Mouse (Mus musculus) hindbrain, postnatal 0 days (tissue): ENCODE results near the gene Emc10. TPM values are rescaled to one million over a fixed set of nuclear protein-coding genes. Genes with fewer than 3 reads are reported as not detected.

Experiments
- ATAC-seq: fragments of 200-750 bp; cut with Nextera tagmentation; 2 replicates; pipeline ENCODE4 v1.8.0; 2017; ENCODE audit warnings: mild to moderate bottlenecking, moderate TSS enrichment, moderate library complexity
- DNase-seq: peaks from one replicate; pipeline ENCODE4 v3.0.0-alpha.2; 2015; ENCODE audit warnings: low spot score
- H3K27ac ChIP-seq: fragments of 300-500 bp; sonication (generic); 2 replicates; pipeline ENCODE4 v1.5.1; 2014; ENCODE audit warnings: mild to moderate bottlenecking
- H3K27me3 ChIP-seq: fragments of 300-500 bp; sonication (generic); 2 replicates; pipeline ENCODE4 v1.6.1; 2014; ENCODE audit warnings: low read length, mixed read lengths; ENCODE audit not compliant: insufficient read depth
- H3K36me3 ChIP-seq: fragments of 300-500 bp; sonication (generic); 2 replicates; pipeline ENCODE4 v1.6.1; 2014; ENCODE audit warnings: low read length, mixed read lengths; ENCODE audit not compliant: insufficient read depth
- H3K4me1 ChIP-seq: fragments of 300-500 bp; sonication (generic); 2 replicates; pipeline ENCODE4 v1.6.1; 2014; ENCODE audit warnings: antibody characterized with exemption, low read length, mixed read lengths; ENCODE audit not compliant: insufficient read depth
- H3K4me2 ChIP-seq: fragments of 300-500 bp; sonication (generic); 2 replicates; pipeline ENCODE4 v1.6.1; 2014; ENCODE audit warnings: low read depth, mild to moderate bottlenecking, low read length, moderate library complexity, mixed read lengths
- H3K4me3 ChIP-seq: fragments of 300-500 bp; sonication (generic); 2 replicates; pipeline ENCODE4 v1.5.1; 2014; ENCODE audit warnings: low read length
- H3K9ac ChIP-seq: fragments of 300-500 bp; sonication (generic); replicated peaks from 2 replicates; pipeline ENCODE4 v1.6.1; 2014; ENCODE audit warnings: mild to moderate bottlenecking, low read length, moderate library complexity, mixed read lengths
- H3K9me3 ChIP-seq: fragments of 300-500 bp; sonication (generic); 2 replicates; pipeline ENCODE4 v1.6.1; 2016; ENCODE audit warnings: low read length, mixed read lengths
- CTCF ChIP-seq: IDR thresholded peaks from 2 replicates; pipeline ENCODE4 v1.5.1; 2016; ENCODE audit warnings: antibody characterized with exemption, control low read depth, low read depth
- WGBS: fragments of 180-500 bp; shearing (Covaris S2); extraction: QIAGEN DNeasy Blood & Tissue Kit; methylation state at CpG from one replicate; pipeline ENCODE4 v1.1.7; 2014; 5-methylcytosine and 5-hydroxymethylcytosine counted together
- polyA plus RNA-seq: library from polyadenylated mRNA; unstranded; fragments of >200 nt; fragmentation: Nextera tagmentation; extraction: Ambion mirVana; gene quantifications from 2 replicates; pipeline ENCODE4 v1.2.1, GENCODE M21; 2015
- total RNA-seq: library from RNA; depleted of rRNA; stranded (reverse); fragments of >200 nt; gene quantifications from 2 replicates; pipeline ENCODE4 v1.2.3, GENCODE M21; 2014

Gene Emc10
- total and polyA plus RNA-seq, 2 experiments from 2014 or later, result 152 to 311 TPM

DNA sequence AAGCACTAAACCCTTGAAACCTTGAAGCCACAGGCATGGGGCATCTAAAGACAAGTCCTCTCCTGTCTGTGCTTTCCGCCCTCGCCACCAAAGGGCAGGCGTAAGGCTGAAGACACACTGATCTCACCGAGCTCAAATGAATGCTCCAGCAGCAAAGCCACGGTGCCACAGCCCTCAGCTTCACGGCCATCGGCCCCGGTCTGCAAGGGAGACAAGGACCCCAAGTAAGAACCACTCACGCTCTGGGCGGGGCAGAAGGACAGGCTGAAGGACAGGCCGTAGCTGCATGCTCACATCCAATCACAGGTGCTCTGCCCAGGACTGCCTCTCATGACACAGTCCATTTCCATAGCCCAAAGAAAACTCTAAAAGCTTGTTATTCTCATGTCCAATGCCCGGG, 1.6 kb downstream of the Emc10 start:
- H3K4me2 ChIP-seq, result peak overlapping the region; percentile 96
- DNase-seq (no peak), ATAC-seq (no peak)
- WGBS, result 91% methylated on average over 12 of the region's 12 CpGs
- peaks cover 12% of the 10 kb centered on the region for H3K4me1 ChIP-seq
- no peak overlapping the region; the same call in 1 of the 2 replicates for H3K9ac ChIP-seq
- peaks cover 33% of the 10 kb centered on the region for H3K36me3 ChIP-seq
- H3K9me3 ChIP-seq, result no peaks in the 10 kb centered on the region
- no peak overlapping the region for H3K4me3 ChIP-seq
- no peak overlapping the region for H3K27ac ChIP-seq
- H3K27me3 ChIP-seq, result no peaks in the 10 kb centered on the region
- TF ChIP-seq CTCF, result no peak

DNA sequence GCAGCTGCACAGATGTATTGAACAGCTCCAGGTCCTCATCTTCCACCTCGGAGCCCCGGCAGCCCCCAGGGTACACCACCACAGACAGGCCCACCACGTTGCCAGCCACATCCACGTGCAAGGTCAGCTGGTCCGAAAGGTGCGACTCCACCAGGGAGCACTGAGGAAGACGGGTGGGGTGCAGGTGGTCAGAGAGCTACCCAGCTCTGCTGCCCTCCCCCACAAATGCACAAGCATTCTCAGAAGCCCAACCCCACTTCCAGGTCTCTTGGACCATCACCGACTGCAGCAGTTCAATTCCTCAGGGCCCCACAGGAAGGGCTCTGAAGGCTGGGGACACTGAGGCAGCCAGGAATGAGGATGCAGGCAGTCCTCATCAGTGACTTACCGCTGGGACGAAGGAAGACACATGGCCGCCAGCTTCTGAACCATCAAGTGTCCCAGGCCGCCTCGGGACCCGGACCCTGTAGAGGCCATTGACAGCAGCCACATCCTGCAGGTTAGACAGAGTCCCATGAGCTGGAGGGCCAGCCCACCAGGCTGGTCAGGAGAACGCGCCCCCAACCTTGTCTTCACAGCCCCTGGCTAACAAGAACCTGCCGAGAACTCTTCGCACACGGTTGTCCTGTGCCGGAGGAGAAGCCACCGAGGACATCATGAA, 4.0 kb downstream of the Emc10 start:
- no peak overlapping the region for H3K27ac ChIP-seq
- H3K4me3 ChIP-seq, result no peak overlapping the region
- 93% methylated on average over 21 of the region's 21 CpGs for WGBS
- H3K9ac ChIP-seq, result no peak overlapping the region
- DNase-seq (no peak), ATAC-seq (no peak)
- no peak overlapping the region for H3K4me2 ChIP-seq
- no peaks in the 10 kb centered on the region for H3K27me3 ChIP-seq
- no peaks in the 10 kb centered on the region for H3K9me3 ChIP-seq
- peaks cover 43% of the 10 kb centered on the region for H3K36me3 ChIP-seq
- peaks cover 12% of the 10 kb centered on the region for H3K4me1 ChIP-seq
- no peak for TF ChIP-seq CTCF

DNA sequence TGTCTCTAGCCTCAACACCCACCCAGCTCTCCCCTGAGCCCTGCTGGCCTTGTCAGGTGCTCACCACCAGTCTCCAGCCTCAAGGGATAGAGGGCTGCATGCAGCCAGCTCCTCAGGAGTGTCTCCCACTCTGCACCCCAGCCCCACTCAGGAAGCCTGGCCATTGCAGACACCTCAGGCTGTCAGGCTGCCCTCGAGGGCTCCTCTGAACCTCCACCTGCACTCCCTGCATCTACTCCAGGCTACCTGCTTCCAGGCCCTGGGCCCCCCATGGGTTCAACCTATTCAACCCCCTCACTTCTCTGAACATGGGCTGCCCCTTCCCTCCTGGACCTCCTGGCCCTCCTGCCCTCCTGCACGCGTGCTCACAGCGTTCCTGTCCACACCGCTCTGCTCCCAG, 4.9 kb downstream of the Emc10 start:
- no peak for TF ChIP-seq CTCF
- DNase-seq (no peak), ATAC-seq (no peak)
- WGBS, result 93% methylated on average over 5 of the region's 5 CpGs
- no peak overlapping the region for H3K27ac ChIP-seq
- no peak overlapping the region for H3K9ac ChIP-seq
- no peaks in the 10 kb centered on the region for H3K27me3 ChIP-seq
- H3K4me2 ChIP-seq, result no peak overlapping the region
- peaks cover 12% of the 10 kb centered on the region for H3K4me1 ChIP-seq
- H3K36me3 ChIP-seq, result peaks cover 43% of the 10 kb centered on the region
- no peak overlapping the region for H3K4me3 ChIP-seq
- no peaks in the 10 kb centered on the region for H3K9me3 ChIP-seq

DNA sequence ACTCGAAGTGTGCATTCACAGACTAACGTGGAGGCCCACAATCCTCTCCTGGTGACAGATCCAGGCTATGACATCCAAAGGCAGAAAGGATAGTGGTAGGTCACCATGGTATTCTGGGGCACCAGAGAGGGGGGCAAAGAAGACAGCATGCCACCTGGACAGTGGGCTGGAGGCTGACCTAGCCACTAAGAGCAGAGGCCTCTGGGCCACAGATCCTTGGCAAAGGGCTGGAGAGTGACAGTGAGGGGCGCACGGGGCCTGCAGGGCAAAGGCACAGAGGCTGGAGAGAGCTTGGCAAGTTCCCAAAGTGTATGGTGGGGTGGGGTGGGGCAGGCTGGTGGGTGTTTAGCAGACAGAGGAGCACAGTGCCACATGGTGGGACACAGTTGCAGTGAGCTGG, 6.0 kb downstream of the Emc10 start:
- WGBS, result 73% methylated on average over 4 of the region's 4 CpGs
- ATAC-seq (no peak), DNase-seq (no peak)
- no peak for TF ChIP-seq CTCF
- Histone ChIP-seq H3K27ac (no peak overlapping the region), H3K9me3 (no peaks in the 10 kb centered on the region), H3K4me2 (no peak overlapping the region), H3K36me3 (peaks cover 43% of the 10 kb centered on the region), H3K4me3 (no peak overlapping the region), H3K9ac (no peak overlapping the region), H3K27me3 (no peaks in the 10 kb centered on the region), H3K4me1 (peaks cover 8% of the 10 kb centered on the region)

DNA sequence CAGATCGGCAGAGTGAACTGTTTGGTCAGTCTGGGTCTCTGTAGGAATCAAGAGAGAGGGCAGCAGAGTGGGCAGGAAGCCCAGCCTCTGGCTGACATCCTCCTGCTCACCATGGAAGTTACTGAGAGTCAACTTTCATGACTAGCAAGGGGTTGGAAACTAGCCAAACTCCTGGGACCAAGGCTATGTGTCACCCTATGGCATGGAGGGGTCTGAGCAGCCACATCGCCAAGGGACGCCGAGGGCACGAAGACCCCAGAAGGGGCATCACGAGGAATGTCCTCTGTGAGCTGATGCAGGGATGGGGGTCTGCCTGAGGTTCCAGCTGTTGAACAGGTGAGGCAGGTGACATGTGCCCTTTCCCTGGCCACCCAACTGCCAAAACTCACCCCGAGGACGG, 7.8 kb downstream of the Emc10 start:
- DNase-seq (peak; percentile 9), ATAC-seq (no peak)
- no peaks in the 10 kb centered on the region for H3K9me3 ChIP-seq
- H3K36me3 ChIP-seq, result peaks cover 43% of the 10 kb centered on the region
- H3K4me2 ChIP-seq, result no peak overlapping the region
- 86% methylated on average over 8 of the region's 8 CpGs for WGBS
- H3K4me1 ChIP-seq, result no peaks in the 10 kb centered on the region
- H3K4me3 ChIP-seq, result no peak overlapping the region
- no peak overlapping the region for H3K9ac ChIP-seq
- TF ChIP-seq CTCF, result no peak
- no peaks in the 10 kb centered on the region for H3K27me3 ChIP-seq
- H3K27ac ChIP-seq, result no peak overlapping the region

DNA sequence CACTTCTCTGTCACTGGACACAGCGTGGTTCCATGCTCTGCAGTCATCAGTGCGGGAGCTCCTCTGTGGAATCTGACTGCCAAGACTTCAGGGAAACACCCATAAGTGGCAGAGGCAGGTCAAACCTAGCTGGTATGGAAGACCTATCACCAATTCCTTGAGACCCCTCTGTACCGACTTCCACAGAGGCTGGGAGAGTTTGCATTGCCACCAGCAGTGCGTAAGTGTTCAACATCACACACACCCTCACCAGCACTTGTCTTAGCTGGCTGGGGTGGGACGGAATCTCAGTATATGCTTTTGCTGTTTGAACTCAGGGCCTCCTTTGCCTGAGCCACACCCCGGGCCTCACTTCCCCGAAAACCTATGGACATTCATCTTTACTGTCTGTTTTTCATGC, 8.4 kb downstream of the Emc10 start:
- Histone ChIP-seq H3K9me3 (no peaks in the 10 kb centered on the region), H3K9ac (no peak overlapping the region), H3K27ac (no peak overlapping the region), H3K27me3 (no peaks in the 10 kb centered on the region), H3K4me2 (no peak overlapping the region), H3K4me3 (no peak overlapping the region), H3K4me1 (no peaks in the 10 kb centered on the region), H3K36me3 (peaks cover 40% of the 10 kb centered on the region)
- ATAC-seq (no peak), DNase-seq (peak; percentile 0)
- WGBS, result 82% methylated on average over 7 of the region's 7 CpGs
- no peak for TF ChIP-seq CTCF

DNA sequence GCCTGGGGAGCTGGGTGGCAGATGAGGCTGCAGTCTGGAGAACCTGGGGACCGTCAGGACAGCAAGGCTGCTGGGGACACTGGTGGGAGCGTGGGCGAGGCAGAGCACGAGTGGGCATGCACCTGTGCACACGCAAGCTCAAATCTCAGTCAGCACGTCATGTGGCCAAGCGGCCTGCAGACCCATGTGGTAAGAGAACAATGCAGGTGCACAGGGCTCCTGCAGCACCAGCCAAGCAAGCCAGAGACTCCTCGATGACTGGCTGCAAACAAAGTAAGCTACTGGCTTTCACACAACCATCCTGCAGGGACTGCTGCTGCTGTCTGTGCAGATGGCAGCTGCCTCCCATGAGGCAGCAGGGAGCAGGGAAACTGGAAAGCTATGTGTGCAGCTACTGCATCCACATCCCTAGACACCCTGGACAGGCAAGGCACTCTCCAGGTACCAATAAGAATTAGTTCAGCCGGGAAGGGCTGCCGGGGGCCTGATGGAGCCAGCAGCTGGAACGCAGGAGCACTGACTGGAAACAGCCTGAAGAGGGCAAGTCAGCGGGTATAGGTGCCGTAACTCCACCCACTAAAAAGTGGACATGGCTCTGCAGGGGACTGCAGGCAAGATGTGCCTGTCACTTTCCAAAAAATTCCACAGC, 9.3 kb downstream of the Emc10 start:
- Histone ChIP-seq H3K4me1 (no peaks in the 10 kb centered on the region), H3K4me2 (no peak overlapping the region), H3K4me3 (no peak overlapping the region), H3K27me3 (no peaks in the 10 kb centered on the region), H3K36me3 (peaks cover 33% of the 10 kb centered on the region), H3K9ac (no peak overlapping the region), H3K9me3 (no peaks in the 10 kb centered on the region), H3K27ac (no peak overlapping the region)
- peak; percentile 19 for ATAC-seq
- 55% methylated on average over 13 of the region's 13 CpGs for WGBS
- TF ChIP-seq CTCF, result no peak
- no peak for DNase-seq
